Mouse (Mus musculus) c-Kit-positive CD71-negative TER-119-negative erythroid progenitor cells, embryonic 14.5 days (primary cell): ENCODE results near the gene Acot11.
"Not testable (repeated sequence)": the region's sequence is repeated elsewhere in the genome, so short reads cannot be mapped to it uniquely, and the experiment has no call there.

Source experiments
- DNase-seq: peaks from one replicate; pipeline ENCODE4 v3.0.0-alpha.2; 2013; ENCODE audit warnings: low read depth

Gene Acot11

GRCm38 (mm10) chr4:106810039-106810438, 5.2 kb upstream of the Acot11 start:
- no peak for DNase-seq

DNA sequence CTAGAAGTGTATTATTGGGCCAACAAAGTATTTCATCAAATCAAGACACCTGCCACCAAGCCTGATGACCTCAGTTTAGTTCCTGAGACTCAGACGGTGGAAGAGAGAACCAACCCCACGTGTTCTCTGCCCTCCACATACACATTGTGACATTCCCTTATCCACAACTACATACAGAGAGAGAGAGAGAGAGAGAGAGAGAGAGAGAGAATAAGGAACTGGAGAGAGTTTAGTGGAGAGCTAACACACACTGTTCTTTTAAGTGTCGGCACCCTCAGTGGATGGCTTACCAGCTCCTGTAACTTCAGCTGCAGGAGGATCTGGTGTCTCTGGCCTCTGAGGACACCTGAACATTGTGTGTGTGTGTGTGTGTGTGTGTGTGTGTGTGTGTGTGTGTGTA, 2.5 kb upstream of the Acot11 start:
- no peak for DNase-seq

- DNase-seq = no peak
Observed at GRCm38 (mm10) chr4:106805890-106806289, 1.1 kb upstream of the Acot11 start.

DNA sequence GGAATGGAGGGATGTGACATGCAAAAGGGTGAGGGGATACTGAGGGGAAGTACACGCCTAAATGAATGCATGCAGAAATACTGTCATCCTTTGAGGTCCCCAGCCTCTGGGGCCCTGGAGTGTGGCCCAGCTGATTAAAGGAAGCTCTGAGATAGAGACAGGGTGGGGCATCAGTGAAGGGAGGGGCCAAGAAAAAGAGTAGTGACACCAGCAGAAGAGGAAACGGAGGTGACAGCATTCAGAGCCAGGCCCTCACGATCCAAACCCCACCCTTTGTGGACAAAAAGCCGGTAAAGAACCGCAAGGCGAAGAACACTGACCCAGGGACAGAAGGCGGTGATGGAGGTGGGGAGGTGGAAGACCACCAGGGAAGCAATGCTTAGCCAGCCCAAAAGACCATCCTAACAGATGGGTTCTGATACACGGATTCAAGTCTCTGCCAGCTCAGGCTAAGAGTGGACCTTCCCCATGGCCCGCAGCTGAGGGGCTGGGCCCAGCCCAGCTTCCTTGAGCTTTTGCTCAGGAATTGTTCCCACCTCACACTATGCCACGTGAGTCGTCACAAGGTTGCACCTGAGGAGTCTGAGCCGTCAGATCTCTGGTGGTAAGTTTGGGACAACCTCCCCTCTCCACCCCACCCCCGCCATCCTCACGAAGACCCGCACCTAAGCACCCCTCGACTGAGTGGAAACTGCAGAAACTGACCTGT, 443 bp downstream of the Acot11 start:
- DNase-seq = no peak

- no peak for DNase-seq
Observed at GRCm38 (mm10) chr4:106803781-106804180, 1.0 kb downstream of the Acot11 start.

DNA sequence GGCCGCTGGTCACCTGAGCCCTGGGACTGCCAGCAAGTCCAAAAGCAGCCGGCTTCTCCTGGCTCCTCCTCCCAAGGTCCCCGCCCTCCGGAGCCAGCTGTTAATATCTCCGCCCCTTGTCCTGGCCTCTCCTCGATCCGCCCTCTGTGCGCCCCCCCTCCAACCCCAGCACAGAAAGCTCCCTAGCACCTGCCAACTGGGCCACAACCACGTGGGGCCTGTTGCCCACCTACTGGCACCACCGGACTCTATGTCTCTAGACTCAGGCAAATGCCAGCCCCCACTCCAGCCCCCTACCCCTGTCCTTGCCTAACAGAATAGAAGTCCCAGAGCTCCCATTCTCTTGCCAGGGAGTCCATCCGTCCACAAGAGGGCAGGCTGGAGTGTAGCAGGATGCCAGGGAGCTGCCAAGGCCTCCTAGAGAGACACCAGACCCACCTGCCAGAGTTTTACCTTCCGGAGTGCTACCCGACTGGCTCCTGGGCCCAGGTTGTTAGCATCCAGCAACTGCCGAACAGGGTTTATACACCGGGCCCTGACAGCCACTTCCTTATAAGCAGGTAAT, 4.9 kb downstream of the Acot11 start:
- DNase-seq = no peak

DNA sequence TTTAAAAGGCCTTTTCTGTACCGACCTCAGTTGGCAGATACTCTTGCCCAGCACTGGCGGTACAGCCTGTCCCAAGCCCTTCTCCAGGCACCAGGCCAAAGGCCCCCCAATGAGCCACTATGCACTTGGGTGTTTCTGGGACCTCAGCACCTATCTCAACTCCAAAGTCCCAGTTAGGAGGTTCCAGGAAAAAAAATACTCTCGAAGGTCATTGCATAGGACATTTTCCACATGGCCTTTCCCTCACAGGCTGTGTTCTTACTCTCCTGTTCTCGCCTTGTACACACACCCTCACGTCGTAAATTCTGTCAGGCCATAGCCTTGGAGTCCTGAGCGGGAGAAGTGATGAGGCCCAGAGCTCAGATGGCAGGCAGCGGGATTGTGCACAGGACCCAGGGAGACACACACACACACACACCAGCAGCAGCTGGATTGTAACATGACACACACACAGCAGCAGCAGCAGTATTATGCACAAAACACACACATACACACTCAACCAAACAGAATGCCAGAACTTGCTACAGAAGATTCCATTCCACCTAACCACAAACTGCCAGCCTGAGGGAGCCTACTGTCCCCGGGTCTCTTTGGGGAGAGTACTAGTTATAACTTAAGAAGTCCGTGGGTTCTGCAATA, 5.8 kb downstream of the Acot11 start:
- no peak for DNase-seq

DNA sequence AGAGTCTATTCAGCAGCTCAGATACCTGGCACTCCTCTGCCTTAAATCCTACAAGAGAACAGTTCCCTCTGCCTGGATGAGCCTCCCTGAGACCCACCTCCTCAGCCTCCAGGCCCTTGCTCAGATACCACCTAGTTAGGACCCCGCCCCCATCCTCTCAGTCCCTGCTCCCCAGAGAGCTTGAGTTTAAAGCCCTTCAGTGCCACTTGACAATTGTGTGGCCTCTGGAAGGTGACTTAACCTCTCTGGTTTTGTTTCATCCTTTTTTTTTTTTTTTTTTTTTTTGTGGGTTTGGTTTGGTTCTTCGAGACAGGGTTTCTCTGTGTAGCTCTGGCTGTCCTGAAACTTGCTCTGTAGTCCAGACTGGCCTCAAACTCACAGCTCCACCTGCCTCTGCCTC, 9.5 kb downstream of the Acot11 start:
- no peak for DNase-seq

- no peak for DNase-seq
Observed at GRCm38 (mm10) chr4:106794247-106794646, 10.6 kb downstream of the Acot11 start.

DNA sequence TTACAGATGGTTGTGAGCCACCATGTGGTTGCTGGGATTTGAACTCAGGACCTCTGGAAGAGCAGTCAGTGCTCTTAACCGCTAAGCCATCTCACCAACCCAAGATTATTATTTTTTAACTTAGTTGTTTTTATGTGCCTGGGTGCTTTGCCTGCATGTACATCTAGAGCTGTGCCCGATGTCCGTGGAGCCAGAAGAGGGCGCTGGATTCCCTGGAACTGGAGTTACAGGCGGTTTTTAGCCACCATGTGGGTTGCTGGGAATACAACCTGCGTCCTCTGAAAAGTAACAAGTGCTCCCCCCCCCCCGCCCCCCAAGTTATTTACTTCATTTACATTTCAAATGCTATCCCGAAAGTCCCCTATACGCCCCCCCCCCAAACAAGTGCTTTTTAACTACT, 11.0 kb downstream of the Acot11 start:
- DNase-seq = not testable (repeated sequence)

DNA sequence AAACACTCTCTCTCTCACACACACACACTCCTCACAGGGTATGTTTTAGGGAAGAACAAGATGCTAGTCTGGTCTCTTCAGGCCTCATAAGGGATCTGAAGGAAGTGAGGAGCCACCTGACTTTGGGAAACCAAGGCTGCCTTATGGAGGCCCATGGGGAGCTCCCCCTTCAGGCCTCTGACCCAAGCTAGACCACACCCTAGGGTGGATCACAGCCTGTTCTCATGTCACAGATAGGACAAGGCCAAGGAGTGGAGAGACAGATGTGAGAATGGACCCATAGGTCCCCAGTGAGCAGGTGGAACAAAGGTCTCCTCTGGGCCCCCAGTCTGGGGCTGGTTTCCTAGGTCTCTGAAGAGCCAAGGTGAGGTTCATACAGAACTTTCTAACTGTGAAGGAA, 12.5 kb downstream of the Acot11 start:
- DNase-seq = no peak

GRCm38 (mm10) chr4:106790938-106791337, 13.9 kb downstream of the Acot11 start:
- no peak for DNase-seq

GRCm38 (mm10) chr4:106790218-106790617, 14.6 kb downstream of the Acot11 start:
- not testable (repeated sequence) for DNase-seq

DNA sequence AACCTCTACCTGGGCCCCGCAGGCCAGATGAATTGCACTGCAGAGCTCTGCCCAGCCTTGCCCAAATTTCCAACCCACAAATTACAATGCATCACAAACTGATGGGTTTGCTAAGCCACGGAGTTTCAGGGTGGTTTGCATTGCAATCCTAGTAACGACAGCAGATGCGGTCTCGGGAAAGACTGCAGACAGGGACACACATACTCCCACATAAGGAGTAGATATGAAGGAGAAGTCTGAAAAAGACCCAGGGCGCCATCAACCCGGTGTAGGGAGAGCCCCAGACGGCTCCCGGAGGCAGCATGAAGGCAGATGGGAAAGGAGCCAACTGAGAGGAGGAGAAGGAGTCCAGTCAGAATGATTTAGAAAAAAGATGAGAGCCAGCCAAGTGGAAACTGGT, 15.1 kb downstream of the Acot11 start:
- DNase-seq = no peak

- no peak for DNase-seq
Observed at GRCm38 (mm10) chr4:106788627-106789026, 16.2 kb downstream of the Acot11 start.

DNA sequence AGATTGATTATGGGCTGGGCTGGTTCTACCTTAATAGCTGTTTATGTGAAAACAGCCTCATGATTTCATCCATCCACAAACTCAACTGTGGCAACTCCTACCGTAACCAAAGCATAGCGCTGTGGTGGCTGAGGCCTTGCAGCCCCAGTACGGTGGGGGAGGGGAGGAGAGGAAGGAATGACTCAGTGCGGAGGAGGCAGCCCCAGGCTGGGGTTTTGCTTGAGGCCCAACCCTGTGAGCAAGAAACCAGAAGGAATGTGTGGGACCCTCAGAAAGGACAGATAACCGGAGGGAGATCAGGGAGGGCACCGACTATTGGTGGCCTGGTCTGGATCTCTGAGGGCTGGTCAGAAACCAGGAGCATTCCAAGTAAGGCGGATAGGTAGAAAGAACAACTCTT, 17.0 kb downstream of the Acot11 start:
- DNase-seq = peak; percentile 90

- DNase-seq = no peak
Observed at GRCm38 (mm10) chr4:106785753-106786540, 18.9 kb downstream of the Acot11 start.

GRCm38 (mm10) chr4:106785345-106785744, 19.5 kb downstream of the Acot11 start:
- DNase-seq = no peak

DNA sequence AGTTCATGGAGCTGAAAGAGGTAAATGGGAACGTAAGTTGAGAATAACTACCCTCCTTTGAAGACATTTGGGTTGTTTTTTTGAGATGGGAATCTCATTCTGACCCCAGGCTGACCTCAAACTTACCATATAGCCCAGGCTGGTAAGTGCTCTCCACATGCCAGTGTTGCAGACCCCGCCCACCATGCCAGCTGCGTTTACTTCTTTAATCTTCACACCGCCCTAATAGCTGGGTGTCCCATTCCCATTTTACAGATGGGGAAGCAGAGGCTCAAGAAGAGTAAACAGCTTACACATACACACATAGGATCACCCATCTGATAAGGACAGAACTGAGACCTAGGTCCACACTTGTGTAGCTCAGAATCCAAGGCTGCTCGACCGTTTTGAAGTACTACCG, 20.0 kb downstream of the Acot11 start:
- no peak for DNase-seq

- no peak for DNase-seq
Observed at GRCm38 (mm10) chr4:106783137-106783536, 21.7 kb downstream of the Acot11 start.

- no peak for DNase-seq
Observed at GRCm38 (mm10) chr4:106780045-106780444, 24.8 kb downstream of the Acot11 start.

GRCm38 (mm10) chr4:106778116-106778788, 26.5 kb downstream of the Acot11 start:
- no peak for DNase-seq
